Mouse (Mus musculus) monocyte, adult 59 days (primary cell): ENCODE measurements around the gene Spn. TPM values are rescaled to one million over a fixed set of nuclear protein-coding genes. Genes with fewer than 3 reads are reported as not detected.

Experiments used
- total RNA-seq, 2 experiments: library from RNA; stranded (reverse); gene quantifications; one replicate each; pipeline ENCODE4 v1.2.4; 2023

Spn gene
- total RNA-seq, result 100 to 1,000 TPM; 289 to 346 TPM

GRCm38 (mm10) chr7:127137262-127138017 is at the start of gene Spn:
TSS of gene Spn (minus strand) at chr7:127137823.

GRCm38 (mm10) chr7:127121911-127122270 is 15.7 kb downstream of the Spn start, which contains the start of gene Qprt:
TSS of gene Qprt (minus strand) at chr7:127122226.

GRCm38 (mm10) chr7:127091114-127091896 is 46.3 kb downstream of the Spn start, which contains the start of gene AI467606:
TSS of gene AI467606 (plus strand) at chr7:127091359.

GRCm38 (mm10) chr7:127087278-127088010 is 50.2 kb downstream of the Spn start, which contains the start of gene Zg16:
TSS of gene Zg16 (minus strand) at chr7:127087328.

Other genes starting within 250 kb of the Spn start
- 10 to 100 TPM; 63.5 to 71.0 TPM for gene Tmem219, start 214.9 kb downstream of the Spn start, total RNA-seq
- 10 to 100 TPM; 31.5 to 32.7 TPM for gene Kctd13, start 208.9 kb downstream of the Spn start, total RNA-seq
- not detected for gene Asphd1, start 188.2 kb downstream of the Spn start, total RNA-seq
- gene Sez6l2, start 187.3 kb downstream of the Spn start, total RNA-seq, result 1 to 10 TPM; 2.2 to 4.1 TPM
- 10 to 100 TPM; 84.1 to 92.1 TPM for gene Cdipt, start 161.9 kb downstream of the Spn start, total RNA-seq
- 1 to 10 TPM; 3.5 to 3.7 TPM for gene Cdiptos, start 161.7 kb downstream of the Spn start, total RNA-seq
- 100 to 1,000 TPM; 116 to 123 TPM for gene Mvp, start 123.2 kb downstream of the Spn start, total RNA-seq
- gene Pagr1b, start 121.3 kb downstream of the Spn start, total RNA-seq, result 1 to 10 TPM in 1 of 2 experiments, not detected in 1; 9.0 TPM
- gene Pagr1a, start 120.5 kb downstream of the Spn start, total RNA-seq, result 10 to 100 TPM in 1 of 2 experiments, 1 to 10 TPM in 1; 2.2 to 14.5 TPM
- gene Gm42742, start 116.7 kb downstream of the Spn start, total RNA-seq, result 10 to 100 TPM; 29.0 to 34.8 TPM
- 1 to 10 TPM; 1.3 TPM for gene Prrt2, start 116.6 kb downstream of the Spn start, total RNA-seq
- 100 to 1,000 TPM; 166 to 172 TPM for gene Maz, start 110.8 kb downstream of the Spn start, total RNA-seq
- 1 to 10 TPM; 1.7 to 2.3 TPM for gene Kif22, start 95.4 kb downstream of the Spn start, total RNA-seq
- gene Zg16, start 50.5 kb downstream of the Spn start, total RNA-seq, result under 1 TPM in 1 of 2 experiments, not detected in 1; 0.85 TPM
- 10 to 100 TPM; 64.8 to 66.9 TPM for gene AI467606, start 46.5 kb downstream of the Spn start, total RNA-seq
- 10 to 100 TPM; 10.5 to 12.1 TPM for gene Qprt, start 15.6 kb downstream of the Spn start, total RNA-seq
- gene Cd2bp2, start 58.2 kb upstream of the Spn start, total RNA-seq, result 10 to 100 TPM; 52.2 to 60.9 TPM
- 100 to 1,000 TPM in 1 of 2 experiments, 10 to 100 TPM in 1; 94.8 to 106 TPM for gene Tbc1d10b, start 70.6 kb upstream of the Spn start, total RNA-seq
- gene Mylpf, start 71.1 kb upstream of the Spn start, total RNA-seq, result not detected
- 1 to 10 TPM; 4.5 TPM for gene Zfp553, start 95.2 kb upstream of the Spn start, total RNA-seq
- 1 to 10 TPM; 5.4 to 5.5 TPM for gene Sept1, start 95.3 kb upstream of the Spn start, total RNA-seq
- gene Zfp771, start 106.5 kb upstream of the Spn start, total RNA-seq, result 1 to 10 TPM; 7.0 to 8.8 TPM
- gene Dctpp1, start 122.9 kb upstream of the Spn start, total RNA-seq, result 10 to 100 TPM; 15.2 to 17.6 TPM
- gene Sephs2, start 136.2 kb upstream of the Spn start, total RNA-seq, result 10 to 100 TPM; 66.0 to 73.4 TPM
- gene Itgal, start 158.4 kb upstream of the Spn start, total RNA-seq, result 100 to 1,000 TPM; 900 to 916 TPM
- gene Zfp768, start 207.8 kb upstream of the Spn start, total RNA-seq, result 1 to 10 TPM; 6.1 to 7.0 TPM
- gene Zfp747, start 238.2 kb upstream of the Spn start, total RNA-seq, result 1 to 10 TPM; 8.8 to 9.0 TPM
- 1 to 10 TPM; 2.4 TPM for gene 9130019O22Rik, start 249.3 kb upstream of the Spn start, total RNA-seq